Mouse (Mus musculus): Measurements from ENCODE around the gene Tmem127.

GRCm38 (mm10) chr2:127304609-127305210 is 57.0 kb downstream of the Tmem127 start:
- TF ChIP-seq CTCF (IDR thresholded peaks at IDR 0.05; ENCODE audit: low read depth, low read length): no peak
- TF ChIP-seq POLR2A (IDR thresholded peaks at IDR 0.05; ENCODE audit: borderline replicate concordance, low read depth, low read length): no peak
